ENCODE assay signal across 16 mouse cellular contexts in the genomic region with DNA sequence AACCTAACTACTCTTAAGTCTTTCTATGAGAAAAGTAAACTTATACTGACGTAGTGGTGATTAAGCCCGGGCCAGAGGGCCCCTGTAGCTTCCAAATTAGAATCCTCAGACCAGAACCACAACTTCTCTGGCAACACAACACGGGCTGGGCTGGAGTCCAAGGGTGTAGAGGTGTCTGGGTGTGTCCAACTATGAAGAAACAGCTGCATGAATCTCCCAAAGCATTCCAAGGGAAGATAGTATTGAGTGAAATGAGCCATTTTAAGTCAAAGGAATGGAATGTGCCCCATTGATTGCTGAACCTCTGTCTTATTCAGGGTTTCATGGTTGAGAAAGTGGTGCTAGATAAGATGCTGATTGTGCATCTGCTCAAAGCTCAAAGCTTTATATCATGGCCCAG. TPM values are rescaled to one million over a fixed set of nuclear protein-coding genes. Genes with fewer than 3 reads are reported as not detected.
A peak's percentile ranks its signal among the peaks of the same experiment; 100 is the strongest.
DNase-seq lines count a peak whose midpoint lies in the region; ATAC-seq and TF ChIP-seq lines count a peak whose summit lies in the region.
"Had no signal": no experiment of that assay in that cellular context is flagged by ENCODE, and none has a peak within 500 bp of the region (broad histone marks: within the 10 kb centered on the region; RNA-seq: fewer than 3 reads in every experiment).

No protein-coding gene starts in this region.

- no peak for ATAC-seq in forebrain, embryonic 15.5 days (replicated peaks)
- no peak for ATAC-seq in hindbrain, postnatal 0 days
- ATAC-seq in intestine, embryonic 16.5 days = no peak

- 69% methylated on average over 3 of the region's 3 CpGs for WGBS in forebrain, embryonic 15.5 days
- WGBS in hindbrain, postnatal 0 days = 62% methylated on average over 3 of the region's 3 CpGs
- 70% methylated on average over 3 of the region's 3 CpGs for WGBS in intestine, embryonic 16.5 days

- H3K4me1 ChIP-seq in embryonic fibroblast, embryonic 13.5 days (ENCODE audit: control insufficient read depth, insufficient read depth, low read length) = no peaks in the 10 kb centered on the region
- no peaks in the 10 kb centered on the region for H3K4me1 ChIP-seq in forebrain, embryonic 15.5 days
- H3K4me1 ChIP-seq in hindbrain, postnatal 0 days (ENCODE audit: insufficient read depth, low read length) = no peaks in the 10 kb centered on the region
- H3K4me1 ChIP-seq in intestine, embryonic 16.5 days (ENCODE audit: control insufficient read depth, insufficient read depth, low read length) = no peaks in the 10 kb centered on the region
- H3K4me1 ChIP-seq: liver, embryonic 13.5 days; megakaryocyte, embryonic 14.5 days had no signal

- H3K27ac ChIP-seq in embryonic fibroblast, embryonic 13.5 days (ENCODE audit: insufficient read depth, low read length) = peak overlapping the region; percentile 82
- no peak overlapping the region for H3K27ac ChIP-seq in forebrain, embryonic 15.5 days (replicated peaks)
- no peak overlapping the region for H3K27ac ChIP-seq in hindbrain, postnatal 0 days
- no peak overlapping the region for H3K27ac ChIP-seq in intestine, embryonic 16.5 days (ENCODE audit: low read length)
- H3K27ac ChIP-seq: layer of hippocampus, adult 2 months; liver, embryonic 13.5 days had no signal

- no peaks in the 10 kb centered on the region for H3K27me3 ChIP-seq in forebrain, embryonic 15.5 days
- H3K27me3 ChIP-seq in hindbrain, postnatal 0 days (ENCODE audit: insufficient read depth, low read length) = no peaks in the 10 kb centered on the region
- H3K27me3 ChIP-seq in intestine, embryonic 16.5 days (replicated peaks; ENCODE audit: control insufficient read depth, insufficient read depth, low read length) = no peaks in the 10 kb centered on the region
- H3K27me3 ChIP-seq: liver, embryonic 13.5 days had no signal

- TF ChIP-seq POLR2A in embryonic fibroblast, embryonic 13.5 days (IDR thresholded peaks at IDR 0.05; ENCODE audit: low read depth, low read length) = no peak

- no peaks in the 10 kb centered on the region for H3K9me3 ChIP-seq in forebrain, embryonic 15.5 days
- no peaks in the 10 kb centered on the region for H3K9me3 ChIP-seq in hindbrain, postnatal 0 days (ENCODE audit: low read length)
- no peaks in the 10 kb centered on the region for H3K9me3 ChIP-seq in intestine, embryonic 16.5 days (ENCODE audit: control insufficient read depth, low read length)
- H3K9me3 ChIP-seq: liver, embryonic 13.5 days had no signal

- peak; percentile 0 to 1 for DNase-seq in kidney, postnatal 4 days
- DNase-seq in kidney, adult 9 months = no peak
- DNase-seq in heart, adult 8-10 months (ENCODE audit: low spot score) = peak; percentile 2
- peak; percentile 41 for DNase-seq in lung, postnatal 36 days
- no peak for DNase-seq in hindbrain, postnatal 0 days (ENCODE audit: low spot score)
- DNase-seq: kidney, adult 18-20 months; liver, embryonic 13.5 days; thymus, adult 18-20 months had no signal

- no peaks in the 10 kb centered on the region for H3K36me3 ChIP-seq in forebrain, embryonic 15.5 days
- H3K36me3 ChIP-seq in hindbrain, postnatal 0 days (ENCODE audit: insufficient read depth, low read length) = no peaks in the 10 kb centered on the region
- no peaks in the 10 kb centered on the region for H3K36me3 ChIP-seq in intestine, embryonic 16.5 days (ENCODE audit: control insufficient read depth, insufficient read depth, low read length)
- H3K36me3 ChIP-seq: liver, embryonic 13.5 days had no signal

- H3K9ac ChIP-seq in forebrain, embryonic 15.5 days (replicated peaks) = no peak overlapping the region
- H3K9ac ChIP-seq in hindbrain, postnatal 0 days (replicated peaks; ENCODE audit: low read length) = no peak overlapping the region
- no peak overlapping the region for H3K9ac ChIP-seq in intestine, embryonic 16.5 days (ENCODE audit: low read depth, low read length)
- H3K9ac ChIP-seq: liver, embryonic 13.5 days had no signal

- no peak overlapping the region for H3K4me3 ChIP-seq in embryonic fibroblast, embryonic 13.5 days (ENCODE audit: insufficient read depth, low read length)
- H3K4me3 ChIP-seq in forebrain, embryonic 15.5 days = no peak overlapping the region
- no peak overlapping the region for H3K4me3 ChIP-seq in hindbrain, postnatal 0 days (ENCODE audit: low read length)
- no peak overlapping the region for H3K4me3 ChIP-seq in intestine, embryonic 16.5 days (ENCODE audit: low read length)
- H3K4me3 ChIP-seq: layer of hippocampus, adult 2 months; liver, embryonic 13.5 days; megakaryocyte, embryonic 14.5 days had no signal

- no peak overlapping the region for H3K4me2 ChIP-seq in forebrain, embryonic 15.5 days (replicated peaks)
- H3K4me2 ChIP-seq in hindbrain, postnatal 0 days (ENCODE audit: low read depth, low read length) = no peak overlapping the region
- no peak overlapping the region for H3K4me2 ChIP-seq in intestine, embryonic 16.5 days (ENCODE audit: low read depth, low read length)
- H3K4me2 ChIP-seq: liver, embryonic 13.5 days had no signal

- no peak for TF ChIP-seq CTCF in embryonic fibroblast, embryonic 13.5 days (IDR thresholded peaks at IDR 0.05; ENCODE audit: borderline replicate concordance, insufficient read depth, low read length)
- TF ChIP-seq CTCF in hindbrain, postnatal 0 days (IDR thresholded peaks at IDR 0.05; ENCODE audit: low read depth) = no peak

RNA-seq across cellular contexts. Expression of a gene that starts 52.4 kb away (rescaled TPM):
- polyA plus RNA-seq in embryonic fibroblast, embryonic 13.5 days (2011; ENCODE audit: insufficient read length, low read depth, missing spikeins) = not detected in 2 replicates
- not detected for total RNA-seq in heart, adult 8-10 months (2022)
- polyA plus RNA-seq in forebrain, embryonic 15.5 days (2015; fragmentation: Nextera tagmentation; extraction: Ambion mirVana) = 0.09 TPM in 2 replicates
- total RNA-seq in hindbrain, postnatal 0 days (2014; rRNA removed) = 0.05 and 0.25 TPM in 2 replicates
- 0.09 and 0.15 TPM in 2 replicates for polyA plus RNA-seq in hindbrain, postnatal 0 days (2015; fragmentation: Nextera tagmentation; extraction: Ambion mirVana)
- polyA plus RNA-seq in intestine, embryonic 16.5 days (2015; fragmentation: Nextera tagmentation; extraction: Ambion mirVana) = 0.04 TPM in 1 of 2 replicates, not detected in the other
- total RNA-seq: adrenal gland, adult 18-20 months; common myeloid progenitor, adult 5-6 weeks had no signal
- polyA plus RNA-seq: hindbrain, embryonic 11.5 days had no signal

Comparison
In these comparisons a context has a peak if more than half of its experiments do, and no peak if none do; other contexts are left out.
1. DNase-seq: peak in kidney, postnatal 4 days (2 of 2), heart, adult 8-10 months (single experiment) and lung, postnatal 36 days (single experiment); none in kidney, adult 9 months (single experiment) and hindbrain, postnatal 0 days (single experiment).